Mouse (Mus musculus) cortical plate, adult 2 months (tissue): ENCODE results near the gene BC024978. TPM values are rescaled to one million over a fixed set of nuclear protein-coding genes. Genes with fewer than 3 reads are reported as not detected.

Experiments
- H3K27ac ChIP-seq: fragments of 200-500 bp; 2 replicates; pipeline ENCODE4 v1.5.1; 2012; ENCODE audit warnings: low read length, control low read depth, inconsistent platforms; ENCODE audit not compliant: insufficient read depth
- H3K4me1 ChIP-seq: fragments of 200-500 bp; 2 replicates; pipeline ENCODE4 v1.6.1; 2011; ENCODE audit warnings: low read length; ENCODE audit not compliant: control insufficient read depth, insufficient read depth
- H3K4me3 ChIP-seq: fragments of 200-500 bp; 2 replicates; pipeline ENCODE4 v1.5.1; 2011; ENCODE audit warnings: mild to moderate bottlenecking, low read length, control low read depth; ENCODE audit not compliant: insufficient read depth
- CTCF ChIP-seq: fragments of 200-500 bp; IDR thresholded peaks from 2 replicates; pipeline ENCODE4 v1.5.1; 2011; ENCODE audit warnings: mild to moderate bottlenecking, control low read depth, low read length; ENCODE audit not compliant: insufficient read depth; ENCODE audit errors: extremely low read depth
- POLR2A ChIP-seq: fragments of 200-500 bp; IDR thresholded peaks from 2 replicates; pipeline ENCODE4 v1.6.1; 2011; ENCODE audit warnings: mild to moderate bottlenecking, low read length, control low read depth; ENCODE audit not compliant: insufficient read depth; ENCODE audit errors: extremely low read depth
- polyA plus RNA-seq: library from polyadenylated mRNA; depleted of rRNA; stranded (reverse); fragments of >200 nt; gene quantifications from 2 replicates; pipeline ENCODE4 v1.2.3, GENCODE M21; 2012

BC024978 gene
- polyA plus RNA-seq, 1 experiment: 14.9 TPM

GRCm38 (mm10) chr7:27219937-27220336 lies 24.4 kb downstream of the BC024978 start:
- no peak overlapping the region for H3K27ac ChIP-seq
- H3K4me1 ChIP-seq: peaks cover 6% of the 10 kb centered on the region
- no peak for TF ChIP-seq POLR2A

GRCm38 (mm10) chr7:27221939-27222338 lies 26.4 kb downstream of the BC024978 start:
- TF ChIP-seq POLR2A (no peak), CTCF (no peak)
- no peak overlapping the region for H3K4me3 ChIP-seq
- H3K27ac ChIP-seq: no peak overlapping the region
- peaks cover 9% of the 10 kb centered on the region for H3K4me1 ChIP-seq

More at GRCm38 (mm10) chr7:27219937-27220336, 24.4 kb downstream of the BC024978 start:
- H3K4me3 ChIP-seq: no peak overlapping the region

- H3K4me3 ChIP-seq: no peak overlapping the region
- TF ChIP-seq POLR2A: no peak
These were observed 27.0 kb downstream of the BC024978 start for GRCm38 (mm10) chr7:27222538-27222937.

GRCm38 (mm10) chr7:27224877-27225575 lies 29.4 kb downstream of the BC024978 start:
- Histone ChIP-seq H3K4me3 (peak overlapping the region; percentile 27), H3K27ac (no peak overlapping the region), H3K4me1 (peaks cover 9% of the 10 kb centered on the region)
- TF ChIP-seq POLR2A (no peak), CTCF (no peak)

More at GRCm38 (mm10) chr7:27222538-27222937, 27.0 kb downstream of the BC024978 start:
- Histone ChIP-seq H3K4me1 (peaks cover 9% of the 10 kb centered on the region), H3K27ac (no peak overlapping the region)

- Histone ChIP-seq H3K27ac (no peak overlapping the region), H3K4me3 (peak overlapping the region; percentile 41), H3K4me1 (peaks cover 9% of the 10 kb centered on the region)
- TF ChIP-seq POLR2A (no peak), CTCF (no peak)
These were observed 31.7 kb downstream of the BC024978 start for GRCm38 (mm10) chr7:27227276-27227675.

- TF ChIP-seq CTCF (no peak), POLR2A (no peak)
- Histone ChIP-seq H3K4me1 (peaks cover 9% of the 10 kb centered on the region), H3K4me3 (peak overlapping the region; percentile 41), H3K27ac (peak overlapping the region; percentile 63; the same call in 1 of the 2 replicates)
These were observed 32.1 kb downstream of the BC024978 start for GRCm38 (mm10) chr7:27227676-27228075.

- Histone ChIP-seq H3K4me1 (peaks cover 9% of the 10 kb centered on the region), H3K4me3 (peak within 1 kb of the TSS; percentile 41), H3K27ac (peak within 1 kb of the TSS; percentile 63)
- peak; percentile 93 for TF ChIP-seq POLR2A
- TF ChIP-seq CTCF: no peak
These were observed 32.8 kb downstream of the BC024978 start, which contains the start of gene Itpkc for GRCm38 (mm10) chr7:27228281-27228821. Gene Itpkc, minus strand, starts transcription at chr7:27228661.

GRCm38 (mm10) chr7:27228865-27229264 lies 33.3 kb downstream of the BC024978 start:
- Histone ChIP-seq H3K4me1 (peaks cover 11% of the 10 kb centered on the region), H3K4me3 (peak overlapping the region; percentile 41), H3K27ac (peak overlapping the region; percentile 55)
- TF ChIP-seq POLR2A (no peak), CTCF (no peak)

- H3K4me3 ChIP-seq: no peak overlapping the region
- H3K4me1 ChIP-seq: peaks cover 3% of the 10 kb centered on the region
- TF ChIP-seq CTCF (no peak), POLR2A (no peak)
- no peak overlapping the region for H3K27ac ChIP-seq
These were observed 35.2 kb downstream of the BC024978 start for GRCm38 (mm10) chr7:27230781-27231180.
